Mouse (Mus musculus) telencephalon, adult 2 months (tissue): ENCODE measurements around the gene Phactr2.

Source experiments
- DNase-seq: peaks from one replicate; pipeline ENCODE4 v3.0.0-alpha.2; 2011; ENCODE audit warnings: low read depth, low spot score

The Phactr2 gene

GRCm38 (mm10) chr10:13448283-13449045 lies 25.7 kb downstream of the Phactr2 start:
- no peak for DNase-seq

DNA sequence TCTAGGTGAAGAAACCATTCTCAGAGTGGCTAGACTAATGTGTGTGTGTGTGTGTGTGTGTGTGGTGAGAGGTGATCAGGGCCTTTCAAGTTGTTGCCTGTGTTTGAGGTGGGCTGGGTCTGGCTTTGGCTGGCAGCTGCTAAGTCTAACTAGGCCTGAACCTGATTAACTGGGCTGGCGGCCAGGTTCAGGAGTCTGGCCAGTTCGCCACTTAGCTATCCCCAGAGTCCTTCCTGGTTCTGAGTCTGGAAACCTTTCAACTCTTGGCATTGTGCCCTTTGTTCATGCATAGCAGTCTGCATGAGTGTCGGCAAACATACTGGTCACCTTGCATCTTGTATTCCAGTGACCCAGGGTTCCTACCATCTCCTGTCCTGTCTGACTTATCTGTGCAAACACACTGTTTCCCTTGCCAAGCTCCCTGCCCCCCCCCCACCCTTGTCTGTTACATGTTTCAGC lies 27.4 kb downstream of the Phactr2 start:
- DNase-seq = no peak

GRCm38 (mm10) chr10:13444257-13444656 lies 30.0 kb downstream of the Phactr2 start:
- no peak for DNase-seq

DNA sequence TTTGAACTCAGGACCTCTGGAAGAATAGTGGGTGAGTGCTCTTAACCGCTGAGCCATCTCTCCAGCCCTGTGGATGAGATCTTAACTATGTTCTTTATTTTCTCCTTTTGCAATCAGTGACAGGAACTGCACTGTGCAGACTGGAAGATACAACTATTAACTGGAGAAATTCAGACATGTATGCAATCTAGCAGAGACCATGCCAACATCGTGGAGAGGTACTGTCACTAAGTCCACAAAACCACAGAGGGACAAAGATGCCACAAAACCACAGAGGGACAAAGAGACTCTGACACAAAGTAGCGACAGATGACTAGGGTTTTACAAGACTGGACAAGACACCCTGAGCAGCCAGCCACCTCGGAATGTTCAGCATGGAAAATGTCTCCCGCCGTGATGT lies 30.6 kb downstream of the Phactr2 start:
- DNase-seq = no peak

DNA sequence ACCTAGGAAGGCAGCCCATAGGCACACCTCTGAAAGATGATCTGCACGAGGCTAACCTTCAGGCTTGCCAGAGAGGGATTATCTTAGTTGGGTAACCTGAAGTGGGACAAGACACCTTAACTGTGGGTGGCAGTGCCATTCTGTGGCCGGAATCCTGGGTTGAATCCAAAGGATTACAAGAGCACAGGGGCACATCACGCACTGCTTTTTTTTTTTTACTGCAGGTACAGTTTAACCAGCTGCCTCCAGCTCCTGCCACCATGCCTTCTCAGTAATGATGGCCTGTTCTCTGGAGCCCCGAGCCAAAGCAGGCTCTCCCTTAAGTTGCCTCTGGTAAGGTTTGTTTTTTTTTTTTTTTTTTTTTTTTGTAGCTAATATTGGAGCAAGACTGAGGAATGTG lies 33.9 kb downstream of the Phactr2 start:
- no peak for DNase-seq

- no peak for DNase-seq
Measured at GRCm38 (mm10) chr10:13438118-13438821, 35.9 kb downstream of the Phactr2 start.

DNA sequence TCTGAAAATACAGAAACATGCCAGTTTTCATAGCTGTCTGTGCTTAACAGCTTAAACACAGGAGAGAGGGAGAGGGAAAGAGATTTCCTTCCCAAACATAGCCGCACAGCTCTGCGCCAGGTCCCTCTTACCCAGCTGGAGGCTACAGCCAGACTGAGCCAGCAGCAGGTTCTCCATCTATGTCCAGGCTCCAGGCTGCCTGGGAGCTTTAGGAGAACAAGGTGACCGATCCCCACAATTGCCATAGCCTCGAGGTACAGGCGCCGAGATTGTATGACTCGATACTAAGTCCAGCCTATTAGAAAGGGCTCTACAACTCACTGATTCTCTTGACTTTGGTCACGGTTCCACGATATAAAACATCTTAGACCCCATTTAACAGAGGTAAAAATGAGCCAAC lies 37.2 kb downstream of the Phactr2 start:
- DNase-seq = no peak

GRCm38 (mm10) chr10:13433016-13433415 lies 41.2 kb downstream of the Phactr2 start:
- DNase-seq = no peak

GRCm38 (mm10) chr10:13431641-13432540 lies 42.3 kb downstream of the Phactr2 start:
- DNase-seq = no peak

- DNase-seq = no peak
Measured at GRCm38 (mm10) chr10:13429766-13430165, 44.4 kb downstream of the Phactr2 start.

DNA sequence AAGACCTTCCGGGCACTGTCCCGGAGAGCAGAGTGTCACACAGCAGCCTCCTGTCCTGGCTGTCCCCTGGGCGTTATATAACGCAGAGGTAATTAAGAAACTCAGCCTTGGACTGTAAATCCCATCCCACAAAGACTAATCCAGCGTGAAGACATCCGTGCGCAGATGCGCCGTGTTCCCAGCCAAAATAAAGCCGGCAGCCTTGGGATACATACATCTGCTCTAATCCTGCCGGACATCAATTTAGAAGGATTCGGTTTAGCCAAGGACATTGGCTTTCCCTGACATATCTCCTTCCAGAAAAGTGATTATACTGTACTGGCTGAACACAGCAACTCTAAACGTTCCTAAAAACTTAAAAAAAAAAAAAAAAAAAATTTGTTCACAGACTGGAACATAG lies 45.0 kb downstream of the Phactr2 start:
- DNase-seq = no peak

GRCm38 (mm10) chr10:13428536-13428935 lies 45.7 kb downstream of the Phactr2 start:
- DNase-seq = no peak

DNA sequence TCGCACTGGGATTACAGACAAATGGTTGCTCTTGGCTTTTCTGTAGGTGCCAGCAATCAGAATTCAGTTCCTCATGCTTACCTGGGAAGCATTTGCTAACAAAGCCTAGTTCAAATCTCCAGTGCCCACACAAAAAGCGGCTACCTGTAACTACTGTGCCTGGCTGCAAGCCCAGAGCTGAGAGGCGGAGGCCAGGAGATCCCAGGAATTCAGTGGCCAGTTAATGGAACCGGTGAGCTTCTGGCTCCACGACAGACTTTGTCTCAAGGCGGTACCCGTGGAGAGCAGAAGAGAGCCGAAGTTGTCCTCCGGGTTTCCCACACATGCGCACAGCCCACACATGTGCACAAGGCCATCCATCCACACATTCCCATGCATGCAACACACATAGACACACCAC lies 46.6 kb downstream of the Phactr2 start:
- DNase-seq = no peak

DNA sequence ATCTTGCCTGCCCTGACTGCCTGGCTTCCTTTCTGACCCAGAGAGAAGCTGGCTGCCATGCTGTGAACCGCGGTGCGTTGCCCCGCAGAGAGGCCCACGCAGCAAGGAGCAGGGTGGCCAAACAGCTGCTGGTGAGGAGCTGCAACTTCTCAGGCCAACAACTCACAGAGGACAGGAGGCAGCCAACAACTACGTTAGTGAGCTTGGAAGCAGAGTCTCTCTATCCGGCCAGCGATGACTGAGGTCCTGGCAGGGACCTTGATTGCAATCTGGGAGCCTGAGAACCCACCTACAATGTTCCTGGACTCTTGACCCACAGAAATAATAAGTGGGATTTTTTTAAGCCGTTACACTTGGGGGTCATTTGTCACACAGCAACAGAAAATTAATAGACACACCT lies 49.0 kb downstream of the Phactr2 start:
- no peak for DNase-seq

GRCm38 (mm10) chr10:13424508-13424907 lies 49.7 kb downstream of the Phactr2 start:
- DNase-seq = no peak

- no peak for DNase-seq
Measured at GRCm38 (mm10) chr10:13424015-13424414, 50.2 kb downstream of the Phactr2 start.

DNA sequence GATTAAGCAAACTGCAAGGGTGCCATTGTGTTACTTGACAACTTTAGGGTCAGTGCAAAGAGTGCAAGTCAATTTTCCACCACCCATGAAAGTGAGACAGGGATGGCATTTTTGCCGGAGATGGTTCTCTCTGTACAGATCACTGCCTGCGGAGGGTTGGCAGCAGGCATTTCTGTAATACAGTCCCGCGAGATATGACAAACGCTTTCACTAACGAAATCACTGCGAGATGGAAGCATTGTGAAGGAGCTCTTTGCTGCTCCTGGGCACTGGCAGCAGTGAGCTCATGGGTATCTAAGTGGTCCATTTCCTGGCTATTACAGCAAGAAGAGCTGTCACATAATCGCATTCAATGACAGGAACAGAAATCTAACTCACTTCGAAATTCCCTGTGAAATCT lies 52.1 kb downstream of the Phactr2 start:
- no peak for DNase-seq

DNA sequence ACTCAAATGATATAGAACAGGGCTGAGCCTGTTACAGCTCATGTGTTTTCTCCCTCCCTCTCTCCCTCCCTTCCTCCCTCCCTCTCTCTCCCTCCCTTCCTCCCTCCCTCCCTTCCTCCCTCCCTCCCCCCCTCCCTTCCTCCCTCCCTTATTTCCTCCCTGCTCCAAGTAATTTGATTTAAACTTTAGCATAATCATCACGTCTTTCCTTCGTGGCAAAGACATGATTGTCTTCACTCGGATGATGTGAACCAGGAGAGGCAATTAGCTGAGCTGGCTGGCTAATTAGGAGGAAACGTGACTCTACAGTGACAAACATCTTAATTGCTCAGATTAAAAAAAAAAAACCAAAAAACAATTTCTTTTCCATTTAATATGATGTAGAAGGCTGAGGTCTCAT lies 55.0 kb downstream of the Phactr2 start:
- no peak for DNase-seq

DNA sequence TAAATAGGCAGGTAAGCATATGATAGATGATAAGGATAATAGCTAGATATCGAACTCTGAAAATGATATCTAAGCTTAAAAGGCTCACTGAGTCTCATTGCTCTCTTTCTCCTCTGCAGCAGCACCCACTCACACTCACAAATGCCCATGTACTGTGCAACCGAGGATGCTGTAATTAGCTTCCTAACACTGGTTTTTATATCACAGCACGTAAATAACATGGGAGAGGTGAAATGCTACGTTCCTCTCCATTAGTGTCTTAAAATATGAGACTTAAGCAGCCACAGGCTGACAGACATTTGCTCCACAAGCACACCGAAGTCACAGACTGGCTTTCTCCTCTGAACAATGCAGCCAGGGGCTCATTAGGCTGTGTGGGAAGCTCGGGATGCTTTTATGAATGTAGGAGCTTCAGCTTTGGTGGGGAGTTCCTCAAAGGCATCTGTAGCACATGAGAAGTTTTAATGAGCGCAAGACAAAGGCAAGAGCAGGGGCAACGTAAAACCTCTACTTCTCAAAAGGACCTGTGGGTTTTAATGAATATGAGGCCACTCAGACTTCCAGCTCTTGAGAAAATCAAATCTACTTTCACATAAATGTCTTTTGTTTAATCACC lies 58.6 kb downstream of the Phactr2 start:
- DNase-seq = no peak

DNA sequence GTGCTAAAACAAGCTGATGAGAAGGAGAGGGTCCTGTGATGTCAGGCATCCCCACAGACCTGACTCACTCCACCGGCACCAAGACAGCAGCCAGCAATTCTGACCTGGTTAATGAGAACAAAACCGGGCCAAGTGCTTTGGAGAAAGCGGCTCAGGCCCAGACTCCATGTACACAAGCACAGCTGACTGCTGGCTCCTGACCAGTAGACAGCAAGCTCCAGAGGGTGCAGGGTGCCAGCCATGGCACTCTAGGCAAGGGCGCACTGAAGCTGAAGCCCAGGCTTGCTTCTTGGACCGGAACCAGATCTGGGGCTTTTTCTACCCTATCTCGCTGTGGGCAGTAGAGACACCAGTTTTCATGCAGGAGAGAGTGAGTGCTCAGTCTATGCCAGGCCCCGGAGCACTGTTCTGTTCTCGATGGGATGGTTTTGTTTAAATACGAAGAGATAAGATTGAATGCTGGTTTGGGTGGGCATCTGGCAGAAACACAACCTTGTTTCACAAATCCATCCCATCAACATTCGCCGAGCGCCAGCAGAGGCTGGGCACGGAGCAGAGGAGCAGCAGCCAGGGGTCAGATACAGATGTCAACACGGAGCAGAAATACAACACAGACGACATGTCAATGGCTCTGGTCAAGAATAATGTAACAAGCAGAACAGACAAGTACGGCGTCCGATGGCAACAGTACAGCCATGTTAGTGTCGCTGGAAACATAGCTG lies 61.8 kb downstream of the Phactr2 start:
- no peak for DNase-seq

GRCm38 (mm10) chr10:13411056-13411455 lies 63.2 kb downstream of the Phactr2 start:
- no peak for DNase-seq
